Mouse (Mus musculus): ENCODE measurements around the gene Ttc7b.

DNA sequence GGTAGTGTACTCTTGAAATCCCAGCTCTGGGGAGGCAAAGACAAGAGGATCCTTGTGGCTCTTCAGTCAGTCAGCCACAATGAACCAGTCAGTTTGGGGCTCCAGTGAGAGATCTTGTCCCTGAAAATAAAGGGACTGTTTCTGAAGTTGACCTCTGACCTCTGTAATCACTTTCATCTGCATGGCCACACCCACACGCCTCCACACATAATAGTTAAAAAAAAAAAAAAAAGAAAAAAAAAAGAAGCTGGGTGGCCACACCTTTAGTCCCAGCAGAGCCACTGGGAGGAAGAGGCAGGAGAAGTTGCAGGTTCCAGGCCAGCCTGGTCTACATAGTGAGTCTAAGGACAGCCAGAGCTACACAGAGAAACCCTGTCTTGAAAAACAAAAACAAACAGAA lies 237.3 kb downstream of the Ttc7b start:
- TF ChIP-seq USF1 (IDR thresholded peaks at IDR 0.05; ENCODE audit: low read depth) = no peak
- TF ChIP-seq CTCF (IDR thresholded peaks at IDR 0.05; ENCODE audit: control insufficient read depth, insufficient read depth, insufficient read length) = no peak

Measured in C2C12 (cell line).